Mouse (Mus musculus) ZHBTc4 (cell line): ENCODE results near the gene St8sia1.

ENCODE experiments used
- DNase-seq: peaks from one replicate; pipeline ENCODE4 v3.0.0-alpha.2; 2011; ENCODE audit warnings: low read depth, low spot score

St8sia1 gene

DNA sequence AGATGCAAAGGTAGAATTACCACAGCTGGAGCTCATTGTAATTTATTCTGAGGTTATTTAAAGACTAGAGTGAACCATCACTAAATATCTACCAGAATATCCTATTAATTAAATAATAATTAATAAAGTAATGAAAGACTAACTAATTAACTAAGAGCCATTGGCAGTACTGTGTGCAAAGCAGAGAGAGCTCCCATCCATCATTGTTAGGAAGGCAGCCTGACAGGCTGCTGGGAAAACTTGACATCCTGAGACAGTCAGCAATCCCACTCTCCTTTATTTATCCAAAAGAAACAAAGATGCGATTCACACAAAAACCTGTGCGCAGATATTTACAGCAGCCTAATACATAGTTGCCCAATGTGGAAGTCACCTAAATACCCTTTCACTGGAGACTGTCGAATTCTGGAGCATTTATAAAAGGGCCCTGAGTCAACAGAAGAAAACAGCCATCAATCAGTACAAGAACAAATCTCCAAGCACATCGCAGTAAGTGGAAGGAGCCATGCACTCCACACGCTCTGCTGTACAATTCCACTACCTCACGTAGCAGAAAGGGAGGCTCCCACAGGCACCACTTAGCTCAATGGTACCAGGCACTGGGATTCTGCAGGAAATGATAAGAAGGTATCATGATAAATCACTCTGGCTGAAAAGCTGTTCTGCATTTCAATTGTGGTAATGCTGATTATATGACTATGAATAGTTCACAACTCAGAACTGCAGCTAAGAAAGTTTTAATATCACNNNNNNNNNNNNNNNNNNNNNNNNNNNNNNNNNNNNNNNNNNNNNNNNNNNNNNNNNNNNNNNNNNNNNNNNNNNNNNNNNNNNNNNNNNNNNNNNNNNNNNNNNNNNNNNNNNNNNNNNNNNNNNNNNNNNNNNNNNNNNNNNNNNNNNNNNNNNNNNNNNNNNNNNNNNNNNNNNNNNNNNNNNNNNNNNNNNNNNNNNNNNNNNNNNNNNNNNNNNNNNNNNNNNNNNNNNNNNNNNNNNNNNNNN is 15.7 kb upstream of the St8sia1 start:
- no peak for DNase-seq

DNA sequence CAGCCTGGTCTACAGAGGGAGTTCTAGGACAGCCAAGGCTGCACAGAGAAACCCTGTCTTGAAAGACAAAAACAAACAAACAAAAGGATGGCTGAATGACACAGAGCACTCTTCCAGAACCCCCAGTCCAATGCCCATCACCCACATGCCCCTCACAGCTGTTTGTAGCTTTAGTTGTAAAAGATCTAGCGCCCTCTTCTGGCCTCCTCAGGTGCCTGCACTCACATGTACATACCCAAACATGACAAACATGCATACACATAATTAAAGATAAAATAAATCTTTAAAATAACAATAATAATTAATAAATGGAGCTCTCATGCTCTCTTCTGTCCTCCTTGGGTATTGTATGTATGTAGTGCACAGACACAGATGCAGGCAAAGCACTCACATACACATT is 13.0 kb upstream of the St8sia1 start:
- peak; percentile 71 for DNase-seq

DNA sequence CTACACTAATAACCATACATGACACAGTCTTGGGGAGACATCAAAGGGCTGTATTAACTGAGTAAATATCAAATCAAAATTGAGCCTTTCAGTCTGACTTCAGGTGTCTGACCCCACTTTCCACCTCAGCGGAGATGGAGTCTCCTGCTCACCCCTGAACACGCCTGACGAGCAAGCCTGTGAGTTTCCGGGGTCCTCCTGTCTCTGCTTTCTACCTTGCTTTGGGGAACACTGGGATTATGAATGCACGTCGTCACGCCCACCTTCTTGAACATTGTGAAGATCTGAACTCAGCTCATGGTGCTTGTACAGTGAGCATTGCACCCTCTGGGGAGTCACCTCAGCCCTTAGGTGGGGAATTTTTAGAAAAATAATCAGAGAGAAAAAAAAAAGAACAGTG is 9.0 kb upstream of the St8sia1 start:
- no peak for DNase-seq

DNA sequence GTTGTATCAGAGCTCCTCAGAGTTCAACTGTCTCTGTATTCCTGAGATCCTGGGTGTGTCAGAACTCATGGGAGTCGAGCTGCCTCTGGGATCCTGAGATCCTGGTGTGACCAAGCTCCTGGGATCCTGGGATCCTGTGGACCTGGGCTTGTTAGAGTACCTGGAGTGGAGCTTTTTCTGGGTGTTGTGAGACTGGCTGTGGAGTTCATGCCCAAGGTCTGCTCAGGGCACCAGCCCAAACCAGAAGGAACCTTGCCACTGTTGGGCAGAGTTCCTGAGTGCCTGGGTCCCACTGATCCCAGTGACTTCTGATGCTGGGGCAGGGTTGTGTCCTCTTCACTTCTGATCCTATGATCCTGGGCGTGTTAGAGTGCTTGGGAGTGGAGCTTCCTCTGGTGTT is 8.0 kb upstream of the St8sia1 start:
- no peak for DNase-seq

DNA sequence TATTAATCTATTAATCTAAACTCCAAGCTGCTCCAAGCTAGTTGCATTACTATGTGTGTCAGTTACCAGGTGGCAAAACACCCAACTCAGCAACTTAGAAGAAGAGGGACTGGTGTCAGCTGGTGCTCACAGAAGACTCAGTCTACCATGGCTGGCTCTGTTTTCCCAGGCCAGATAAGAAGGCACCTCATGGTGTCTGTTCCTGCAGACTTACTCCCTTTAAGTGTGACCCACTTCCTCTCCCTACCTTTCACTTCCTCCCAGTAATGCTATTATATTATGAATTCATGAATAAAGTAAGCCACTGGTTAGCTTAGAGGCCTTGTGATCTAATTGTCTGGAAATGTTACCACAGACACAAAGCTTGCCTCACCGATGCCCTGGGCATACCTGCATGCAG is 3.2 kb upstream of the St8sia1 start:
- no peak for DNase-seq

DNA sequence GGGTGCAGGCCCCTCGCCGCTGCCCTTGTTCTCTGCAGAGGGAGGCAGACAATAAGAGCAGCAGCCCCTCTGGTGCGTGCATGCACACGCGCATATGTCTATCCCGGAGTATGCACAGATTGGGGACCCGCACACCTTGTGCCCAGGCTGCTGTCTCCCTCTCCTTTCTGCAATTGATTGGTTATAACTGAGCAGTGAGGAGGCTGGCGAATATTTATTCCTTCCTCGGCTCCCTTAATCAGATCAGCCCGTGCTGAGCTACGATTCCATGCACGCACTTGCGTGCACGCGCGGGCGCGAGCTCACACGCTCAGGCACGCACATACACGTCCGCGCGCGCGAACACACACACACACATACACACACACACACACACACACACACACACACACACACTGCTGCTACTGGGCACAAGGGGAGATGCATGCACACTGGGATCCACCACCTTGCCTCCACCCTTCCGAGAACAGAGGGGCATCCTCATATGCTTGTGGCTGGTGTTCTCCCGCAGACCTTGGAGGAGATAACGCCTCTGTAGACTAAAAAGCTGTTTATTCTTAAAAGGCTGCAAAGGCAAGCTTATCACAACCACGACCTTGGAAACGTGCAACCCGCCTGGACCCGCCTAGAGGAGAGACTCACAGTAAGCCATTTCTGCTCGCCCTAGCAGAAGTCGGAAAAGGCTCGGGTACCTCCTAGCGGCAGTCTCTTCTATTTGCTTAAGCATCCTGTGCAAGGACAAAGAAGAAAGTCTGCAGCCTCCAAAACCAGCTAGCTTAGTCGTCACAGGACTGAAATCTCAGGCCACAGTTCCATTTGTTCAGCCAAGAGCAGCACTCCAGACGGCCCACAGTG is 506 bp upstream of the St8sia1 start:
- peak; percentile 87 for DNase-seq

DNA sequence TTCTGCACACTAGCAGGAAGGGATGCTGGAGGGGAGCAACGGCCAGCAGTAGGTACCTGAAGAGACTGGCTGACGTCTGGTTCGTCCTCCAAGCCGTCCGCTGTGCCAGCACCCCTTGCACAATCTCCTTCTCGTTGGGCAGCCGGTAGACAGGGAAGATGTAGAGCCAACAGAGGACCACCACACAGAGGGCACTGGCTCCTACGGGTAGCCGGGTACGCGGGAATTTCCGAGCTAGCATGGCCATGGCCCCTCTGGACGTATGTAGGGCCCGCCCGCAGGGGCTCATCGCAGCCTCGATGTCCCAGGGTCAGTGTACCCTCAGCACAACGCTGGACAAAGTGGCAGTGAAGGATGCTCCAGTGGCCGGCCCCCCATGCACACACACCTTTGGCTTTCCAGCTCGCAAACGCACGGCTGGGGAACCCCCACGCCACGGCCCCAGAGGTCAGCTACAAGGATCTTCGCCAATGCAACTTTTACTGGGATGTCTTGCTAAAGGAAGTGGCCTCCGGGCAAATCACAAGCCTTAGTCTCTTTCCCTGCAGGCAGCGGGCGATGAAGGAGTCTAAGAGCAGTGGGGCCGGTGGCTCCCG is 674 bp downstream of the St8sia1 start:
- DNase-seq: no peak

DNA sequence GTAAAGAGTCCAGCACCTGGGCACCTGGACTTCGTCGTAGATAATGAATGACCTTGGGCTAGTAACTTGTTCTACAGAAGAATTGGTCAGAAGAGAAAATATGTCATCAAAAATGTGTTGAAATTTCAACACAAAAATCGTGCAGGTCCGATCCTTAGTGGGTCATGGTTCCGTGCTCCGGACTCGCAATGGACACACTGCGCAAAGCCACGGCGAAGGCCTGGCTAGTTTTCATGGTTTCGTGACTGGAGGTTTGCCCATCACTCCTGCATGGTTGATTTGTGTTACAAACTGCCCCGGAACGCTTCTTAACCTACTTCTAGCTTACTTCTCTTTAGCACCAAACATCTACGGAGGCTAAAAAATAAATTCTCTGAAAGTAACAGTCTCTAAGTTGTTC is 1.4 kb downstream of the St8sia1 start:
- DNase-seq: no peak

DNA sequence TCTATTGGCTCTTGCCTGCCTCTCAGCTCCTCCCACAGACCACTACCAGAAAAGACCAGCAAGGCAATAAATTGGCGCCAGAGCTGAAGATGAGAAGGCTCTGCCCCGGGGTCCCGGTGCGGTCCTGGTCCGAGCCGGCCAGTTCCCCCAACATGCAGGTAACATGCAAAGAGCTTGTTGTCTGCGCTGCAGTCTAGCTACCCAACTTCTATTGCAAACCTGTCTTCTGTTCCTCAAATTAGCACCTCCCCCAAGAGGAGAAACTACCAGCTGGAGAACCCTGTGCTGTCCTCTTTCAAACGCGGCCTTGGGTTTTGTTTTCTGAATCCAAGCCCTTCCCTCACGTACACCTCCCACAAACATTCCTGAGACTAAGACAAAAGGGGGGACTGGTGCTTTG is 1.8 kb downstream of the St8sia1 start:
- peak; percentile 65 for DNase-seq

DNA sequence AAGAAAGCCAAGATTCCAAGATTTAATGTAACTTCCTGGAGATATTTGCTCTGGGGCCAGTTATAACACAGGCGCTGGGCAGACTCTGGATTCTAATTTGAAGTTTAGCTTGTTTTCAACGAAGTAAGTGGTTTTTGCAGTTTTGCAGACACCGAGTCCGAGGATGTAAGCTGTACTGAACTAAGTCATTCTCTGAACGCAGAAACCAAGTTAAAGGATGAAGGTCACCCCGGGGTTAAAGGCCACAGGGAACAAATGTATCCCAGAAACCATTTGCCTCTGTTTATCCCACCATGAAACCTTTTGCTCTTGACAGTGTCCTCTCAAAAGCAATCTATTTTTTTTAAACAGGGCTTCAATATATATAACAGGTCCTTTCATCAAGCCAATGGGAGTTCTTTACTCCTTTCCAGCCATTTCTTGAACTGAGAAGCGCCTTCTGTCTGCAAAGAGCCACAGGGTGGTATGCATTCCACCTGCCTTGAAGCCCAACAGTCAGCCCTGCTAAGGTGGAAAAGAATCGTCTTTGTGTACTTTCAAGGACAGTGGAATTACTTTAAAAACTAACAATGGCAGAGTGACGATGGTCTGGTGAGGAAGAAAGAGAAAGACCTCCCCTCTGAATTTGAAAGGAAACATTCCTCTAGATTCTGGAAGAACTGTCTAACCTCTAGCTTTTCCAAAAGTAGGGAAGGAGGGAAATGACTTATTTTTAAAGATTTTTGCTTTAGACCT is 2.4 kb downstream of the St8sia1 start:
- peak; percentile 71 for DNase-seq

DNA sequence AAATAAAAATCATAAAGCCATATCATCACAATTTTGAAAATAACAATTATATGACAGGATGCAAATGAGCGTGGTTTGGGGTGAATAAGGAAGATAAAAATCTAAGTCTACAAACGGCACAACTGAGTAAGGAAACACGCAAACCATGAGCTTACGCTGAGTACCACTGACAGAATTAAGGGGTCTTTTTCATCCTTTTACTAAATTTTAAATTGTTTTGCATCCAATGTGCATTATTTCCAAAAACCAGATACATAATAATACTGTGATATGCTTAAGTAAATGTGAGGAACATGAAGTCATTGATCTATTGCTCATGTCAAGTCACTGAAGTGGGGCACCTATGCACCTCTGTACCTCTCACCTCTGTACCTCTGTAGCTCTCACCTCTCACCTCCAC is 7.7 kb downstream of the St8sia1 start:
- no peak for DNase-seq

DNA sequence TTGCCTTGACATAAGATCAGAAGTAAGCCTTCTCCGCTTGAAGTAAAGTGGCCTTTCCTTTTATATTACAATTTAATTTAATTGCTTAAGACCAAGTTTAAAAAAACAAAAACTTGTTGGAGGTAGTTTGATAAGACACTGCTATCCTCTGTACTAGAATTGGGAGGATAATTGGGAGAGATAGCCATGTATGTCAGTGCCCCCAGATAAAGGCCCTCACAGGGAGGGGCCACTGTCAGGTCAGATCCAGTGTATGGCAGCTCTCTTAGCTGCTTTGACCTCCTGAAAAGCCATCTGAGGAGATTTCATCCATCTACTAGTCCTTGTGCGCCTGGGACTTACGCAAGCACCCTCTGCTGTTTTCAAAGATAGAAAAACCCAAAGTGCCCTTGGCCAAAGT is 9.0 kb downstream of the St8sia1 start:
- DNase-seq: no peak

DNA sequence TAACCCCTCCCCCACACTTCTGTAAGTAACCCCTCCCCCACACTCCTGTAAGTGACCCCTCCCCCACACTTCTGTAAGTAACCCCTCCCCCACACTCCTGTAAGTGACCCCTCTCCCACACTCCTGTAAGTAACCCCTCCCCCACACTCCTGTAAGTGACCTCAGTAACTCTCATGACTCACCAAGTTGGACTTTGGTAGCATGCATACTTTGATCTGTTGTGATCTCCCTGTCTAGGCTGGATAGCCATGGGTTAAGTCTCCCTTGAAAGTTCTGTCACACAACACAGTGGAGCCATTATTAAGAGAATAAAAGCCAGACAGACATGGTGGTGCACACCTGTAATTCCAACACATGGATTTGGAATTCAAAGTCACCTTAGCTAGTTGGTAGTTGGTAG is 11.1 kb downstream of the St8sia1 start:
- DNase-seq: peak; percentile 71

DNA sequence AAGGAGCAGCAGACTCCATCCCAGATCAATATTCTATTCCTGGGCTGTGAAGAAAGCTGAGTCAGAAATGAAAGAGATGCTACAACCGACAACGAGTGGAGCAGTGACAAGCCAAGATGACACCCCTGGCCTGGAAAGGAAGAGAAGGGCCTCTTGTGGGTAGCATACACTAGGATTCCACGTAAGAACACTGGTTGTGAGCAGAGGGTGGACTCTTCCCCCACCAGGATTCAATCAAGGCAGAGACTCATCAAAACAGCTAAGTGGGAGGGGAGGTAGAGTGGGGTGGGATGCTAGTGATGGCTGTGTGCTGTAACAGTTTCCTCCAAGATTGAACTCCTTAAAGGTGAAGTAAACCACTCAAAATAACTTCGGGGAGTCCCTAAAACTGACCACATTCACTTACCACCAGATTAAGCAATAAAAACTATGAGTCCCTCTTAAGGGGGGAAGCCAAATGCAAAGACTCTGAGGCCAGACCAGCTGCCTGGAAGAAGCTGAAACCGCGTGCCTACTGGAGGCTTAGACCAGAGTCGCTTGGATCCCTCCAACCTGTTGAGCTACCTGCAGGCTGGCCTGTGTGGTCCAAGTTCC is 11.8 kb downstream of the St8sia1 start:
- DNase-seq: peak; percentile 33

DNA sequence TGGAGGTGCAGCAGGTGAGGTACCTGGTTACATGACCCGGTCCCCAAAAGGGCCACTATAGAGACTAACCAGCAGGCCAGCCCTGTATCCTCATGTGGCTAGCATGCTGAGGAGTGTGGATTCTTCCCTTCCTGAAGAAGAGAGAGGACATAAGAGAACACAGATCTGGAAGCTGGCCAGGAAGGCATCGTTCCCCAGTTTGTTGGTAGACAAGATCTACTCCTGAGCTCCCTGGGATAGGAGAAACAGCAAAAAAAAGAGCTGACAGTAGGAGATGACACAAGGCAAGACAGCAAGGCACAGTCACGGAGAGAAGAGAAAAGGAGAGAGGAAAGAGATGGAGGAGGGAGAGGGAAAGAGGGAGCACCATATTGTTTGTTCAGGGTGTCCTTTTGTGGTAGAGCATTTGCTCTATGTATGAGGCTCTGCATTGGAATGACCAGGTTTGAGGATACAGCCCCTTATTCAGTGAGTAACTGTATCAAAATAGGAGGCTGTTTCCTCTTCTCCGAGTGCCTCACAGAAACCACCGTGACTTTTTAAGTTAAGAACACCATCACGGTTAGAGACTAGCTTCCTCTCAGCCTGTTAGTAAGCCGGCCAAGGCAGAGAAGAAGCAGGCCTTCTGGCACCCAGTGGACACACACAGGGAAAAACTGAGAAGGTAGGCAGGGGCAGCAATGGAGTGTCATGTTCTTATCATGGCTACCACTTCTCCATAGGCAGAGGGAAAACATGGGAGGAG is 12.5 kb downstream of the St8sia1 start:
- DNase-seq: no peak

DNA sequence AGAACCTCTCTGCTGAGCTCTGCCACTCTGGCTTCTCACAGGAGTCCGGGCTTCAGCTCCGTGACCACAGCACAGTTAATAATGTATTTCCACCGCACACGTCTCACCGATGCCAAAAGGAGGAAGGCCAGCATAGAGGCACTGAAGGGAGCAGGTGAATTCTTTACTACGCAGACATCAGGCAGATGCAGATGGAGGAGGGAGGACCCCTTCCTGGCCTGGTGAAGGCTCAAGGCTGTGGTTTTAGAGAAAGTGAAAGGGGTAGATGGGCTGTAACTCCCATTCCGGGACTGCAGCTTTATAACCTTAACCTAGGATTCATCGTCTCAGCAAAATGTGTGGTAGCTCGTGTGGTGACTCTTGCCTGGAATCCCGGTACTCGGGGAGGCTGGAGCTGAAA is 13.9 kb downstream of the St8sia1 start:
- no peak for DNase-seq

DNA sequence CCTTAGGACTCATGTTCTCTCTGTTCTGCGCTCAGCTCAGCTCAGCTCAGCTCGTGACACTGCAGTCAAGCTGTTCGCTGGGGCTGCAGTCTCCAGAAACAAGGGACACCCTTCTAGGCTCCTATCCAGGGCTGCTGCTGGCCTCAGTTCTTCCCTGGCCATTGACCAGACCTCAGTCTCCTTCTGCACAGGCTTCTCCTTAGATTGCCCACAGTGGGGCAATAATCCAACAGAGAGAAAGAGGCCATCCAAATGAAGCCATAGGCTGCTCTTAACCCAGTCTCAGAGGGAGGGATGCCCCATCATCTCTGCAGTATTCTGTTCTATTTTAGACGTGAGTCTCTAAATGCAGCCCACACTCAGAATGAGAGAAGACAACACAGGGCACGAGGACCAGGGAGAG is 15.3 kb downstream of the St8sia1 start:
- no peak for DNase-seq

DNA sequence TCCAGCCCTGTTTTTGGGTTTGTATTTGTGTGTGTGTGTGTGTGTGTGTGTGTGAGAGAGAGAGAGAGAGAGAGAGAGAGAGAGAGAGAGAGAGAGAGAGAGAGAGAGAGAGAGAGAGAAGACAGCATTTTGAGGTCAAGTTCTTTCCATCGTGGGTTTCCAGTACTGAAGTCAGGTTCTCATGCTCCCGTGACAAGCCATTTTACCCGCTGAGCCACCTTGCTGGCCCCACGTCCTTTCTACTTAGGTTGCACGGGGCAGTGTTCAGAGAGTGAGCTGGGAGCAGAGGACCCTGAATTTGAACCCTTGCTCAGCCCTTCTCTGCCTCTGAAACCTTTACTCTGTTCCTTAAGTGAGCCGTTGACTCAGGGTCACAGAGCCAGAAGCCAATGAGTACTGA is 17.2 kb downstream of the St8sia1 start:
- DNase-seq: no peak

DNA sequence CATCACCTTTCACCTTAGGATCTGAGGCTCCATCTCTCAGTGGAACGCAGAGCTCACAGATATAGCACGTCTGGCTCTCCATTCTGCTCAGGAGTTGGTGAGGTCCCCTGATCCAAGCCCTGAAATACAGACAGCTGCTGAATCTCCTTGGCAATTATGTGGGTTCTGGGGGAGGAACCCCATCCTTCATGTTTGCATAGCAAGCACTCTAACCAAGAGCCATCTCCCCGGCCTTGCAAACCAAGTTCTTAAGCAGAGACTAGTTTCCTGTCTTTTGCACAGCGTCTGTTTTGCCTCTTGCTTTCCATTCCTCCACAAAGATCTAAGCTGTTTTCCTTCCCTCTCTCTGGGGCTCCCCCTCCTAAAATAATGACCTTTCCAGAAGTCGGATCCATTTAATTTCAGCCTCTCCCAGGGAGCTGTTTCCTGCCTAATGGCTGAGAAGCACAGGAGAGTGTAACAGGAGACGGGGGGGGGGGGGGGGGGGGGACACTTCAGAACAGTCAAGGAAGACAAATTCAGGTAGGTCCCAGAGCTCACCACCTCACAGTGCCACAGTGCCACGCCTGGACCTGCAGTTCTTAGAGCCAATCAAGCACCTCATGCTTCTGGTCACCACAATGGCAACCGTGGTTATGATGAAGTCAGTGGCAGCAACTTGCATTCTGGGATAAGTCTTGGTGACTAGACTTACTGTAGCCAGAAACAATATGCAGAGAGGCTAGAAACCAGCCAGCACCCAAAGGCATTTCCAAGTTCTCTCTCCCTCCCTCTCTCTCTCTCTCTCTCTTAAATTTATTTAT is 18.0 kb downstream of the St8sia1 start:
- no peak for DNase-seq

DNA sequence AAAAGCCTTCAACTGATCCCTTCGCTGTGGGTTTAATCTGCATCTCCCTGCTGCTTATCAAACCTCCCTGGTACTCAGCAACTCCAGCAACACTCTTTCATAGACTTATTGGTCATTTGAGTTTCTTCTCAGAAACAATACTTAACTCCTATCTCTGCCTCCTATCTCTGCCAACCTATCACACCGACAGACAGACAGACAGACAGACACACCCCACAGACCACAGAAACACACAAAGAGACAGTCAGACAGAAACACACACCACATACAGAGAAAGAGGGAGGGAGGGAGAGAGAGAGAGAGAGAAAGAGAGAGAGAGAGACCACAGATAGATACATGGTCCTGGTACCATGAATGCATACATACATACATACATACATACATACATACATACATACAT is 18.8 kb downstream of the St8sia1 start:
- DNase-seq: no peak
